Mouse (Mus musculus) neural tube, embryonic 10.5 days (tissue): ENCODE measurements around the gene Fam120b.
A peak's percentile ranks its signal among the peaks of the same experiment; 100 is the strongest.

Experiments used
- DNase-seq: peaks from one replicate; pipeline ENCODE4 v3.0.0-alpha.2; 2017; ENCODE audit warnings: low spot score; ENCODE audit errors: extremely low spot score

The Fam120b gene

GRCm38 (mm10) chr17:15395997-15396675 is at the start of gene Fam120b:
Gene Fam120b, plus strand, starts transcription at chr17:15396202.
- peak; percentile 88 for DNase-seq

DNA sequence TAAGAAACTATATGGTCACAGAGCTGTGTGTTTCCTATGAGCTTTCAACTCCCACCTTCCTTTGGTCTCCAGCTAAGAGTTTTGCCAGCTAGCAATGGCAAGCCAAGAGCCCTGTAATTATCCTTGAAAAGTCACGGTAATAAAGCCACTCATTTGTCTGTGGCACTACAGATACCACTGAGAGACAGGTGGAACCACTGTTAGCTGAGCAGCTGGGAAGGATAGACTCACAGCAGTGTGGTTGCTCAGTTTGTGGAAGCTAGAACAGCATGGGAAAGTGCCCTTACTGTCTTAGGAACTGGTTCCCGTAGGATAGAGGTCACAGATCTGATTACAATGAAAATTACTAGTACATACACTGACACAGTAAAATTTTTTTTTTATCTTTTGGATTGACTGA is 45.9 kb upstream of the Fam120b start:
- DNase-seq, result no peak

DNA sequence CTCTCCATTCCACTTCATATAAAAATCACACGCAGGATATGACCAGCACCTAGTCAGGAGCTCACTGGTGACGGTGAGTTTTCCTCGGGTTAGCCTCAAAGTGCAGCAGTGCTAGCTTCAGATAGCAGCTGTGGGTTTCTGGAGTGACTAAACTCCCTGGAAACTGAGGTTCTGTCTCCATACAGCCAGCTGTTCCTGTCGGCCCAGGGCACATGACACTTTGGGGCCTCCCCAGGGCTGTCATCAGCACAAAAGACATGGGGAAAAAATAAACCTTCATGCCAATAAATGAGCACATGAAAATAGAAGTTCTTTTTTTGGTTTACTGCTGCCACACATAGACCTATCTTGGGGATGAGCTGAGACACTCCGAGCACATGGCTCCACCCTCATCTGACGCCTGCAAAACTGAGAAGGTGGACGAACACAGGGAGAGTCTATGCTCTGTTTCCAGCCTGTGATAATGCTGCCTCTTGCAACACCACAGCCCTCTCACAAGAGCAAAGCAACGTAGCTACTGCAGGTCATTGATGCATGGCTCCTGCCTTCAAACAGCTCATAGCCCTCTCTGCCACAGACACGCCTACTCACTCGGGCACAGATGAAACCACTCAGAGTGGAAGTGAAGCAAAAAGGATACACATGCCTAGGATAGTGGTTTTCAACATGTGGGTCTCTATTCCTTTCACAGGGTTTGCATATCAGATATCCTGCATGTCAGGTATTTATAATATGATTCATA is 43.0 kb upstream of the Fam120b start:
- DNase-seq, result no peak

GRCm38 (mm10) chr17:15354006-15354405 is 42.0 kb upstream of the Fam120b start:
- DNase-seq, result no peak

- no peak for DNase-seq
Measured at GRCm38 (mm10) chr17:15355072-15355471, 40.9 kb upstream of the Fam120b start.

GRCm38 (mm10) chr17:15356526-15356925 is 39.5 kb upstream of the Fam120b start:
- DNase-seq, result no peak

DNA sequence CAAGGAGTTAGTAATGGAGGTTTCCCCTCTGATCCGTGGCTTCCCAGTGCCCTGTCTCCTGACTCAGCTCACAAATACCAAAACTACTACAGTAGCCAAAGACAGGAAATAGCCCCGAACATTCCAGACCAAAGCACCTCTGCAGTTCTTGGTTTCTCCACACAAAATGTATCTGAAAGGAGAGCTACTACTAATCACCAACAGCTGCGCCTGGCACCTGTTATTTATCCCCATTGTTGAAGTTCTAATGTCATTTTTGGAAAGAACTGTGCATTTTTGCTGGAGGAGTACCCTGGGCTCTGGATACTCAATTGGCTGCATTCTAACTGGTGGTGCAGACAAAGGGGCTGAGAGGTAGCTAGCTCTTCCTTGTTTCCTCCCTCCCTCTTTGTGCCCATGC is 38.9 kb upstream of the Fam120b start:
- no peak for DNase-seq

DNA sequence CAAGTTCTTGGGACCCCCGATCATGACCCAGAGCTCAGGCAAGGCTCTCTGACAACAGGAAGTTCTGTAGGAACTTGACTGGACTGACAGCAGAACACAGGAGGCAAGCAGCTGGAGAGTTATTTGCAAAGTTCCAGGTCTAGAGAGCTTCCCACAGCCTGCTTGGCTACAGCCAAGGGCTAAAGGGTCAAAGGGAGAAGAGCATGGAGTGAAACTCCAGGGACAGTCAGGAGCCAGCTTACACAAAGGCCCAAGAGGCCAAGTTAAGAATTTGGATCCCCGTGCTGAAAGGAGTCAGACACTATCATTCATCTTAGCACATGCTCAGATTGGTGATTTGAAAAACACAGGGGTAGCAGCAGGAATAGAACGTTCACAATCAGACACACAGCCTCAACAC is 32.3 kb upstream of the Fam120b start:
- DNase-seq, result no peak

- DNase-seq, result no peak
Measured at GRCm38 (mm10) chr17:15365650-15366049, 30.4 kb upstream of the Fam120b start.

GRCm38 (mm10) chr17:15370401-15370800 is 25.6 kb upstream of the Fam120b start:
- DNase-seq, result no peak

DNA sequence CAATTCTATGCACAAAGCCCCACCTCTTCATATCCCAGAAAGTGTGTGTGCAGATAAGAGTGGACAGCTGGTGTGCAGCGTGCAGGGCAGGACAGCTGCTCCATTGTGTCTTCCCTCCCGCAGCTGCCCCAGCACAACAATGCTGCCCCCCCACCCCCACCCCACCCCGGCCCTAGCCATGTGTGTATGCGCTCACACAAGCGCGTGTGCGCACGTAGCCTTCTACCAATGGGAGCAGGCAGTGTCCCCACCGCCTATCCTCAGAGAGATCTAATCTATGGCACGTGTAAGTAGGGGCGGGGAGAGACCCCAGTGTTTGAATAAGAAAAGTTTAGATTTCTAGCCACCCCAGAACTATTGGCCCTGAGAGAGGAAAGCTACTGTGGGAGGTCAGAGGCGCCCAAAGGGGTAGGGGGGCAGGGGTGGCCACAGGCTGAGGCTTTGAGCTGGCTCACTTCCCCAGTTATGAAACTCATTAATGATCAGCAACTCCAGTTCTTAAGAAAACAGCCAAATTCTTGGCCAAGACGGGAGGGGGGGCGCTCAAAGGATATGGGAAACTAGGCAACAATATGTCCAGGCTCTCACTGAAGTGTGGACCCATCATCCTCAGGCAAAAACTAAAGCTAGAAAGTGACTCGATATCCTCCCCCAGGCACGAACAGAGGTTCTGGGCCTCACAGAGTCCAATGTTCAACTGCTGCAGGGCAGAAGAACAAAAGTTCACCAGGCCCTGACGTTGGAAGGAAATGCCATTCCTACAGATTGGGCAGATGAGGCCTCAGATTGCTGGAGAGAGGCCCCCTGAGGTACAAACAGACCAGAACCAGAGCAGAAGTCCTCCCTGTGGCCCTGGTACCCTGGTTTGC is 23.8 kb upstream of the Fam120b start:
- DNase-seq, result peak; percentile 57

DNA sequence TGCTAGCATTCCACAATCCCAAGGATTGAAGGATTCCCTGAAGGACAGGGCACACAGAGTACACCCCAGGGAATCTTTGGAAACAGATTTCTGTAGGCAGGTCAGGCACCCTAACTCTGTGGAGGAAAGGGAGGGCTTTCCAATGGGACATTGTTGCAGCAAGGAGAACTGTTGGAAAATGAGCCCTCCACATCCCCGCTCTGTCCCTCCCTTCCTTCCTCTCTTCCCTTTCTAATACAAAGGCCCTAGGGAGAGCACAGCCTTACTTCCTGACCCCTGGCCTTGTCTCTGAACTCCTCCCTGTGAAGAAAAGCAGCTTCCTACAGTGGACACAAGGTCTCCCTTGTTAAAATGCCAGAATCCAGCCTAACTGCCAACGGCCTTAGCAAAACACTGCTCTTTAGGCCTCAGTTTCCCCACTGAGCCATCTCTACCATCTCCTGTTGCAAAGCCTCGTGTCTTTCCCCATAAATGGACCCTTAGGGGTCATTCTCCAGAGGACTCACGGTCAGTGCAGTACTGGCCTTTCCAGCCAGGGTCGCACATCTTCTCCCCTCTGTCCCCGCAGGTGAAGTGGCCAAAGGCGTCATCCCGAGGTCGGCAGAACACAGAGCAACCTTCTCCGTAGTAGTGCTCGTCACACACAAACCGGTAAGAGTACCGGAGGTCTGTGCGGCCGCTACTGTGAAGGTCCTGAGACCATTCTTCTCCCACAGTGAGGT is 22.9 kb upstream of the Fam120b start:
- no peak for DNase-seq

DNA sequence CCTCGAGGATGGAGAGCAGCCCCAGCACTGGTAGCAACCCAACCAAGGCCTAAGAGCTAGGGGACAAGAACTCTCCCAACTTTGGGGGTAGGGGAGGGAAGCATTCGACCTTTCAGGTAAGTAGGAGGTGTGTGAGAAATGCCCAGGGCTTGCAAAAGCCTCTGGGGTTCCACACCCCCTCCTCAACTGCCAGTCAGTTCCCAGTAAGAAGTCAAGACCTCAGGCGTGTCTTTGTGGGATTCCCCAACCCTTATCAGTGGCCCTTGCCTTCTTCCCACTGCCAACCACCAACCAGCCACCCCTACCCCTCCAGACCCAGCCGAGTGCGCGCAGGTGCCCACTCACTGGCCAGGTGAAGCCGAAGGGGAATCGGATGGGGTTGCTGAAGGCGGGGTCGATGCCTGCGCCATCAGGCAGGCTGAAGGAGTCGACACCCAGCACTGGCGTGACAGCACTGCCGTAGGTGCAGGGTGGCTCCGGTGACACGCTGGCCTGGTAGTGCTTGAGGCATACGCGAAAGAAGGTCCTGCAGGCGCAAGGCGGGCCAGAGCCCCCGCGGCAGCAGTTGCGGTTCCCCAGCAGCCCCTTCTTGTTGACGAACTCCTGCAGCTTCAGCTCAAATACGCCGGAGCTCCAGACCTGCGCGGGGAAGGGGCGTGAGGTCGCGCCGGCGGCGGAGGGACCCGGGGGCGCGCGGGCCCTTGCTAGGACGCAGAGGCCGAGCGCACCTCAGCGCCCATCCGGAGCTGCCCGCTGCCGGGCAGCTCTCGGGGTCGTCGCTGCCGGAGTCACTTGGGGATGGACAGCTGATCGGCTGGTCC is 21.5 kb upstream of the Fam120b start:
- peak; percentile 44 for DNase-seq

GRCm38 (mm10) chr17:15375224-15375623 is 20.8 kb upstream of the Fam120b start:
- no peak for DNase-seq

DNA sequence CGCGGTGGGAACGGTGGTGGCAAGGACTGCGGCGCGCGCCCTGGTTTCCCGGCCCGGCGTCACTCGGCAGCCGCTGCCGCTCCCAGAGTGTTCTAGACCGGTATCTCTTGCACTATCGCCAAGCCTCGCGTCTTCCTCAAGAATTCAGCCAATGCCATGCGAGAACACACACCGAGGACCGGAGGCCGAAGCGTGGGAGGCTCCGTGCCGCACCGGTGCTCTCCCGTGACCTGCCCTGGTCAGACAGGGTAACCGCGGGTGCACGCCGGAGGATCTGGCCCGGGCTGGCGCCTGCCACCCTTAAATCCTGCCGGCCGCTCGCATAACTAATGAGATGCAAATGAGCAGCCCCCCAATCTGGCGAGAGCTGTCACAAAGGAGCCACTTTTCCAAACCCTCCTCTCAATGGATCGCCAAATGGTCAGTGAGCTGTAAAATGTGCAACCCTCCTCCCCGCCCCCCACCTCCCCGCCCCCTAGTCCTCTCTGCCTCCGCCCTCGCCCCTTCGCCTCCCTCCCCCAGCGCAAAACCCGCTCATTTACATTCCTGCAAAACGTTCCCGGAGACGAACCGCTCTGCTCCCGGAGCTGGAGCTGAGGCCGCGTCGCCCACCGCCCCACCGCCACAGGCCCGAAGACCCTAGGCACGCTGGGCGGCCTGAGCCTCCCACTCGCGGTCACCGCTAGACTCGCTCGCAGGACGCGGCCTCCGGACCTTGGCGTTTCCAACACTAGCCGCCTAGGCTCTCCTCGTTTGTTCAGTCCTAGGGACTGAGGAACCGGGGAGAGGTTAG is 20.1 kb upstream of the Fam120b start:
- DNase-seq, result peak; percentile 85

GRCm38 (mm10) chr17:15376494-15377181 is 19.4 kb upstream of the Fam120b start, which contains the start of gene Dll1:
Gene Dll1, minus strand, starts transcription at chr17:15376872.
- peak; percentile 70 for DNase-seq

GRCm38 (mm10) chr17:15377901-15378300 is 18.1 kb upstream of the Fam120b start:
- DNase-seq, result no peak

- peak; percentile 51 for DNase-seq
Measured at GRCm38 (mm10) chr17:15378413-15379109, 17.4 kb upstream of the Fam120b start.
